Mouse (Mus musculus): ENCODE data around the gene Tmem39b. TPM values are rescaled to one million over a fixed set of nuclear protein-coding genes. Genes with fewer than 3 reads are reported as not detected.

The Tmem39b gene
- 10.5 and 13.4 TPM in 2 replicates for polyA plus RNA-seq (2015; fragmentation: Nextera tagmentation; extraction: Ambion mirVana)

- Histone ChIP-seq H3K4me3 (ENCODE audit: low read length) (peak within 1 kb of the TSS; percentile 75), H3K9me3 (ENCODE audit: control insufficient read depth, low read length) (no peaks in the 10 kb centered on the region), H3K4me1 (replicated peaks; ENCODE audit: control insufficient read depth, insufficient read depth, low read length) (peaks cover 10% of the 10 kb centered on the region), H3K4me2 (ENCODE audit: low read depth, low read length) (peak within 1 kb of the TSS; percentile 80), H3K27me3 (ENCODE audit: control insufficient read depth, insufficient read depth, low read depth, low read length) (no peaks in the 10 kb centered on the region), H3K27ac (ENCODE audit: low read length) (peak within 1 kb of the TSS; percentile 77), H3K36me3 (ENCODE audit: control insufficient read depth, insufficient read depth, low read length) (peaks cover 12% of the 10 kb centered on the region), H3K9ac (ENCODE audit: low read length) (peak within 1 kb of the TSS; percentile 85)
- WGBS: under 1% methylated on average over 51 of the region's 57 CpGs
- peak; percentile 93 for ATAC-seq (ENCODE audit: low read depth)
Measured at GRCm38 (mm10) chr4:129696158-129696985, at the start of gene Tmem39b. Gene Tmem39b (minus strand): TSS chr4:129696838.

GRCm38 (mm10) chr4:129746106-129746505 is 49.5 kb upstream of the Tmem39b start:
- no peak for ATAC-seq (ENCODE audit: low read depth)

GRCm38 (mm10) chr4:129743494-129743893 is 46.9 kb upstream of the Tmem39b start:
- H3K27me3 ChIP-seq (ENCODE audit: control insufficient read depth, insufficient read depth, low read depth, low read length): no peaks in the 10 kb centered on the region
- no peaks in the 10 kb centered on the region for H3K36me3 ChIP-seq (ENCODE audit: control insufficient read depth, insufficient read depth, low read length)
- ATAC-seq (ENCODE audit: low read depth): no peak
- peak overlapping the region; percentile 90 for H3K9ac ChIP-seq (ENCODE audit: low read length)
- peak overlapping the region; percentile 99 for H3K27ac ChIP-seq (ENCODE audit: low read length)
- peaks cover 21% of the 10 kb centered on the region for H3K4me1 ChIP-seq (replicated peaks; ENCODE audit: control insufficient read depth, insufficient read depth, low read length)
- peak overlapping the region; percentile 100 for H3K4me3 ChIP-seq (ENCODE audit: low read length)
- 35% methylated on average over 2 of the region's 2 CpGs for WGBS
- no peaks in the 10 kb centered on the region for H3K9me3 ChIP-seq (ENCODE audit: control insufficient read depth, low read length)
- H3K4me2 ChIP-seq (ENCODE audit: low read depth, low read length): peak overlapping the region; percentile 68

More at GRCm38 (mm10) chr4:129746106-129746505, 49.5 kb upstream of the Tmem39b start:
- Histone ChIP-seq H3K27me3 (ENCODE audit: control insufficient read depth, insufficient read depth, low read depth, low read length) (no peaks in the 10 kb centered on the region; the same call in 1 of the 2 replicates), H3K36me3 (ENCODE audit: control insufficient read depth, insufficient read depth, low read length) (no peaks in the 10 kb centered on the region), H3K27ac (ENCODE audit: low read length) (no peak overlapping the region), H3K4me1 (replicated peaks; ENCODE audit: control insufficient read depth, insufficient read depth, low read length) (peaks cover 6% of the 10 kb centered on the region; the same call in 1 of the 2 replicates), H3K4me3 (ENCODE audit: low read length) (no peak overlapping the region), H3K9me3 (ENCODE audit: control insufficient read depth, low read length) (no peaks in the 10 kb centered on the region), H3K4me2 (ENCODE audit: low read depth, low read length) (no peak overlapping the region), H3K9ac (ENCODE audit: low read length) (no peak overlapping the region)
- WGBS: 76% methylated on average over 1 of the region's 1 CpGs

GRCm38 (mm10) chr4:129743010-129743390 is 46.4 kb upstream of the Tmem39b start:
- no peak for ATAC-seq (ENCODE audit: low read depth)
- no peaks in the 10 kb centered on the region for H3K36me3 ChIP-seq (ENCODE audit: control insufficient read depth, insufficient read depth, low read length)
- H3K4me3 ChIP-seq (ENCODE audit: low read length): peak overlapping the region; percentile 100
- WGBS: 5% methylated on average over 7 of the region's 7 CpGs
- no peaks in the 10 kb centered on the region for H3K9me3 ChIP-seq (ENCODE audit: control insufficient read depth, low read length)
- H3K4me1 ChIP-seq (replicated peaks; ENCODE audit: control insufficient read depth, insufficient read depth, low read length): peaks cover 21% of the 10 kb centered on the region
- peak overlapping the region; percentile 68 for H3K4me2 ChIP-seq (ENCODE audit: low read depth, low read length)
- peak overlapping the region; percentile 99 for H3K27ac ChIP-seq (ENCODE audit: low read length)
- H3K9ac ChIP-seq (ENCODE audit: low read length): peak overlapping the region; percentile 90
- no peaks in the 10 kb centered on the region for H3K27me3 ChIP-seq (ENCODE audit: control insufficient read depth, insufficient read depth, low read depth, low read length)

GRCm38 (mm10) chr4:129742232-129743009 is 45.8 kb upstream of the Tmem39b start, which contains the start of gene Khdrbs1:
Gene Khdrbs1 (minus strand): TSS chr4:129742303.
- no peaks in the 10 kb centered on the region for H3K9me3 ChIP-seq (ENCODE audit: control insufficient read depth, low read length)
- peak; percentile 95 for ATAC-seq (ENCODE audit: low read depth)
- peak within 1 kb of the TSS; percentile 100 for H3K9ac ChIP-seq (ENCODE audit: low read length)
- WGBS: under 1% methylated on average over 76 of the region's 76 CpGs
- peaks cover 21% of the 10 kb centered on the region for H3K4me1 ChIP-seq (replicated peaks; ENCODE audit: control insufficient read depth, insufficient read depth, low read length)
- H3K4me3 ChIP-seq (ENCODE audit: low read length): peak within 1 kb of the TSS; percentile 100
- H3K27me3 ChIP-seq (ENCODE audit: control insufficient read depth, insufficient read depth, low read depth, low read length): no peaks in the 10 kb centered on the region
- peak within 1 kb of the TSS; percentile 99 for H3K27ac ChIP-seq (ENCODE audit: low read length)
- peak within 1 kb of the TSS; percentile 68 for H3K4me2 ChIP-seq (ENCODE audit: low read depth, low read length)
- no peaks in the 10 kb centered on the region for H3K36me3 ChIP-seq (ENCODE audit: control insufficient read depth, insufficient read depth, low read length)

GRCm38 (mm10) chr4:129741974-129742231 is 45.3 kb upstream of the Tmem39b start:
- Histone ChIP-seq H3K36me3 (ENCODE audit: control insufficient read depth, insufficient read depth, low read length) (no peaks in the 10 kb centered on the region), H3K27me3 (ENCODE audit: control insufficient read depth, insufficient read depth, low read depth, low read length) (no peaks in the 10 kb centered on the region), H3K4me1 (replicated peaks; ENCODE audit: control insufficient read depth, insufficient read depth, low read length) (peaks cover 26% of the 10 kb centered on the region), H3K4me3 (ENCODE audit: low read length) (peak overlapping the region; percentile 100), H3K4me2 (ENCODE audit: low read depth, low read length) (peak overlapping the region; percentile 64), H3K9me3 (ENCODE audit: control insufficient read depth, low read length) (no peaks in the 10 kb centered on the region), H3K27ac (ENCODE audit: low read length) (peak overlapping the region; percentile 96), H3K9ac (ENCODE audit: low read length) (peak overlapping the region; percentile 100)
- ATAC-seq (ENCODE audit: low read depth): peak; percentile 46
- WGBS: 0% methylated on average over 27 of the region's 34 CpGs

- Histone ChIP-seq H3K27ac (ENCODE audit: low read length) (peak overlapping the region; percentile 96), H3K9ac (ENCODE audit: low read length) (peak overlapping the region; percentile 100), H3K9me3 (ENCODE audit: control insufficient read depth, low read length) (no peaks in the 10 kb centered on the region), H3K4me3 (ENCODE audit: low read length) (peak overlapping the region; percentile 100), H3K36me3 (ENCODE audit: control insufficient read depth, insufficient read depth, low read length) (no peaks in the 10 kb centered on the region), H3K4me1 (replicated peaks; ENCODE audit: control insufficient read depth, insufficient read depth, low read length) (peaks cover 28% of the 10 kb centered on the region), H3K4me2 (ENCODE audit: low read depth, low read length) (peak overlapping the region; percentile 64), H3K27me3 (ENCODE audit: control insufficient read depth, insufficient read depth, low read depth, low read length) (no peaks in the 10 kb centered on the region)
- under 1% methylated on average over 60 of the region's 62 CpGs for WGBS
- peak; percentile 2; the same call in 1 of the 2 replicates for ATAC-seq (ENCODE audit: low read depth)
Measured at GRCm38 (mm10) chr4:129741251-129741973, 44.8 kb upstream of the Tmem39b start.

- no peak for ATAC-seq (ENCODE audit: low read depth)
- Histone ChIP-seq H3K36me3 (ENCODE audit: control insufficient read depth, insufficient read depth, low read length) (no peaks in the 10 kb centered on the region), H3K4me3 (ENCODE audit: low read length) (no peak overlapping the region), H3K27me3 (ENCODE audit: control insufficient read depth, insufficient read depth, low read depth, low read length) (no peaks in the 10 kb centered on the region), H3K4me2 (ENCODE audit: low read depth, low read length) (peak overlapping the region; percentile 64), H3K9me3 (ENCODE audit: control insufficient read depth, low read length) (no peaks in the 10 kb centered on the region), H3K27ac (ENCODE audit: low read length) (no peak overlapping the region), H3K4me1 (replicated peaks; ENCODE audit: control insufficient read depth, insufficient read depth, low read length) (peaks cover 31% of the 10 kb centered on the region), H3K9ac (ENCODE audit: low read length) (no peak overlapping the region)
- WGBS: 54% methylated on average over 4 of the region's 4 CpGs
Measured at GRCm38 (mm10) chr4:129739111-129739645, 42.5 kb upstream of the Tmem39b start.

Data from lung, embryonic 16.5 days (tissue).